Mouse (Mus musculus) E14TG2a.4 (cell line): Measurements from ENCODE around the gene Gmps.

Source experiments
- CTCF ChIP-seq: conservative IDR thresholded peaks from 2 replicates; pipeline ENCODE4 v1.5.1; 2014; ENCODE audit warnings: low read length
- NANOG ChIP-seq: IDR thresholded peaks from 2 replicates; pipeline ENCODE4 v1.6.1; 2014; ENCODE audit warnings: borderline replicate concordance, low read length, mixed read lengths
- POU5F1 ChIP-seq: IDR thresholded peaks from 2 replicates; pipeline ENCODE4 v1.6.1; 2014; ENCODE audit warnings: low read length, borderline replicate concordance

- TF ChIP-seq CTCF (peak; percentile 67), POU5F1 (no peak), NANOG (no peak)
These were observed 64.2 kb downstream of the Gmps start for GRCm38 (mm10) chr3:64039818-64040784.
